Mouse (Mus musculus) T-cell, adult 2 months (primary cell): ENCODE data around the gene Cdkn2a.

Experiments used
- DNase-seq: peaks from one replicate; pipeline ENCODE4 v3.0.0; 2022; ENCODE audit warnings: low spot score

Cdkn2a gene

DNA sequence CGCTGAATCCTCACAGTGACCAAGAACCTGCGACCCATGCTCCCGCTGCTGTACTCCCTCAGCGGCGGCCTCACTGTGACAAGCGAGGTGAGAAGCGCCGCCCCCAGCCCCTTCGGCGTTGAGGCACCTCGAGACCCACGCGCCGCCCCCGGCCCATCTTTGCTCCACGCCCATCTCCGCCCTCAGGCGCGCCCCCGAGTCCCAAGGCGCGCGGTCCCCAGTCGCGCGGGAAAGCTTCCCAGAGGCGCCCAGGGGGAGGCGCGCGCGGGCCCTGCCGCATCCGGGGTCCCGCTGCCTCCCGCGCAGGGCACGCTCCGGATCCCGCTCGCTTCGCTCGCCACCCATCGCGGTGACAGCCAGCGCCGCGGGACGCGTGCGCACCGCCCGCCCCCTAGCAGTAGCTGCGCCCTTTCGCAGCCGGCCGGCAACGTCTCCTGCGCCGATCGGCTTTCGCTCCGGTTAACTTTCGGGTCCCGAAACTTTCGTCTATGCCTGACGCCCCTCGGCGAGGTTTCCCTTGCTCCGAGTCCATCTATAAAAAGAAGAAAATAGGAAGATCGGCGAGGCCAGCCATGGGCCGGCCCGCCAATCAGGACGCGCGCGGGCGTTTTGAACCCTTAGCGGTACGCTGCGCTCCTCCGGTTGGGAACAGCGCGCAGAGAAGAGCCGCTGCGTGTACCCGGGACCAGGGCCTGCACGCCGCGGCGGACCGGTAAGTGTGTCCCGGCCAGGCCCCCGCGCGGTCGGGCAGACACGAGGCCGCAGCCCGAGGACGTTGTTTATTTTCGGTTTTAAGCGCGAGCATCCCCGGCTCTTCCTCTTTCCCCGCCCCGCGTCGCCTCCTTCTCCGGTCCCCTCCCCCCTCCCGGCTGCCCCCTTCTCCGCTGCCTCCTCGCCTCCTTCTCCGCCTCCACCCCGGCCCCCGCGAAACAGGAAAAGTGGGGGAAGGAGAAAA is at the start of gene Cdkn2a:
Gene Cdkn2a (minus strand): TSS at position 168 of the 955 bp plus-strand sequence.
- DNase-seq = peak; percentile 25

DNA sequence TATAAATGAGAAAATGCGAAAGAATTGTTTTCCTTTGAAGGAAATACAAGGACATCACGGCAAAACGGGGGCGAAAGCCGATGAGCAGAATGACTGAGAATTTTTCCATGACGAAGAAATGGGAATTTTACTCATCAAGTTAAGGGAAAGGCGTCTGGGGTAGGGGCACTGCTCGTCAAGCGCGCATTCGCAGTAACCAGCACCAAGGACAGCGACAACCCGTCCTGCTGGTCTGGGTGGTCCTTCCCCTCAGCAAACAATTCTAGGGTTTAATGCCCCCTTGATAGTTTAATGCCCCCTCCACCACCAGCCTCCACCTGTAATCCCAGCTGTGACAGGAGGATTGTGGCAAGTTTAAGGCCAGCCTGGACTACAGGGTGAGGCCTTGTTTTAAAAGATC is 19.0 kb upstream of the Cdkn2a start:
- DNase-seq = no peak

GRCm38 (mm10) chr4:89310491-89311254 is 16.2 kb upstream of the Cdkn2a start, which contains the start of gene Cdkn2b:
TSS of gene Cdkn2b (minus strand) at chr4:89311039.
- peak; percentile 75 for DNase-seq

GRCm38 (mm10) chr4:89309996-89310395 is 15.5 kb upstream of the Cdkn2a start:
- no peak for DNase-seq

DNA sequence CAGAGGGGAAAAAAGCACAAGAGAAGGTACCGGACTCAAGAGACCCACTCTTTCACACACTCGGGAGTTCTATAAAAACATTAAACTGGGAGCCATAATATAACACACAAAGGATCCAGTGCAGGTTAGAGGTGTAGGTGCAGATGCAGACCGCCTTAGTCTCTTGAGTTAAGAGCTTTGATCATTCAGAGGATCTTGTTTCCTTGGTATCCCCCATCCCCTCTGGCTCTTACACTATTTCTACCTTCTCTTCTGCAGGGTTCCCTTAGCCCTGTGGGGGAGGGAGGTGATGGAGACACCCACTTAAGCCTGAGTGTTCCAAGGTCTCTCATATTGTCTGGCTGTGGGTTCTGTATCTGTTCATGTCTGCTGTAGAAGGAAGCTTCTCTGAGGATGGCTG is 13.5 kb upstream of the Cdkn2a start:
- no peak for DNase-seq

DNA sequence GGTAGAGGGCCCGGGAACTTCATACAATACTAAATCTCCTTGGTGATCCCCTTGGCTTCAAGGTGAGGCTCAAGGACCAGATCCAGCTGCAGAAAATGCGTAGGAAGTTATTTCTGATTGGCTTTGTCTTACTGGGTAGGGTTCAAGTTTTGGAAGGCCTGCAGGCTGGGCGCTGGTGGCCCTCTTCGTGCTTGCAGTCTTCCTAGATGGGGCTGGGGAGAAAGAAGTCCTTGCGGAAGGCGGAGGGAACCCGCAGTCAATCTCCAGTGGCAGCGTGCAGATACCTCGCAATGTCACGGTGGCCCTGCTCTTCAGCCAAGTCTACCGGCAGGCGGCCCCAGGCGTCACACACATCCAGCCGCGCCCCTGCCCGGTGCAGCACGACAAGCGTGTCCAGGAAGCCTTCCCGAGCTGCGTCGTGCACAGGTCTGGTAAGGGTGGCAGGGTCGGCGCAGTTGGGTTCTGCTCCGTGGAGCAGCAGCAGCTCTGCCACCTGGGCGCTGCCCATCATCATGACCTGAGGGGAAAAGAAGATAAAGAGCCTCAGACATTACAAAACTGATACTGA is 12.4 kb upstream of the Cdkn2a start:
- no peak for DNase-seq

DNA sequence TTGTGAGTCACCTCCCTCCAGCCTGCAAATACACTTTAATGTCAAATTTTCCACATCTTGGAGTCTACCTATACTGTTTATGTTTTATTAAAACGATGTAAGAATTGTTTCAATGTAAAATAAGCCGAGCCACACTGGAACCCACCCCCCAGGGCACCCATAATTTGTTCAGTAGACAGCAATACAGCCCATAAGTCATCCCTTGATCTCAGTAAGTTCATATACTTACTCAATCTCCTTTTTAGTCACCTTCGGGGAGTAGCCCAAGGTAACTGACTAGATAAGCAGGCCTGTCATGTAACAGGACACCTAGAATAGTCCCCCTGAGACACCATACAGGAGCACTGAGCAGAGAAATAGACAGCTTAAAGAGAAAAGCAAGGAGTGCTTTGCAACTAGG is 11.2 kb upstream of the Cdkn2a start:
- no peak for DNase-seq

DNA sequence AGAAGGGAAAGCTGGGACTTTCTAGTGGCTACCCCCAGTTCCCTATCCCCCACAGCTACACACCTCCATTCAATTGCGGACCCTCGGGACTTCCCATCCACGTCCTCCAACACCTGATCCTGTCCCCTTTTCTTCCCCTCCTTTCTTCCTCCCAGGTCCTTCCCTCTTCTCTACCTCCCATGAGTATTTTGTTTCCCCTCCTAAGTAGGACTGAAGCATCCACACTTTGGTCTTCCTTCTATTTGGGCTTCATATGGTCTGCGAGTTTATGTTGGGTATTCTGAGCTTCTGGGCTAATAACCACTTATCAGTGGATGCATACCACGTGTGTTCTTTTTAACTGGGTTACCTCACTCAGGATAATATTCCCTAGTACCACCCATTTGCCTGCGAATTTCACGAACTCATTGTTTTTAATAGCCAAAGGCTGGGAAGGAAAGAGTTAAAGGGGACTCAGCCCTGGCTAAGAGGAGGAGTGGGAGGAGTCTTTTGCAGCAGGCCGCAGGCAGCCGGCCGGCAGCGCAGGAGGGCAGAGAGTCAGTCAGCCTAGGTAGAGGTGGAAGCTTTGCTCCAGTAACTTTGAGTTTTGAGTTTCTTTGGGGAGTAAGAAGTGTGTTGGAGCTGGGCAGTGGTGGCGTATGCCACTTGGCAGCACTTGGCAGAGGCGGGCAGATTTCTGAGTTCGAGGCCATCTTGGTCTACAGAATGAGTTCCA is 9.0 kb upstream of the Cdkn2a start:
- no peak for DNase-seq

DNA sequence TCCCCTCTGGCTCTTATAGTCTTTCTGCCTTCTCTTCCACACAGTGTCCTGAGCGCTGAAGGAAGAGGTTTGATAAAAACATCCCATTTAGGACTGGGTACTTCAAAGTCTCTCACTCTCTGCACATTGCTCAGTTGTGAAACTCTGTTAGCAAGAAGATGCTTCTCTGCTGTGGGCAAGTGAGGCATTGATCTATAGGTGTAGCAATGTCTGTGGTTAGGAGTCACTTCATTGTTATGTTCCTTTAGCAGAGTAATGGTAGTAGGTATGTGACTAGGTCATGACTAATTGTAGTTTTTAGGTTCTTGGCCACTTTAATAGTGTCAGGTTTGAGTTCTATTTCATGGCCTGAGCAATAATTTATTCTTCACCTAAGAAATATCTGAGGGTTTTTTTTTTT is 7.7 kb upstream of the Cdkn2a start:
- DNase-seq = no peak

DNA sequence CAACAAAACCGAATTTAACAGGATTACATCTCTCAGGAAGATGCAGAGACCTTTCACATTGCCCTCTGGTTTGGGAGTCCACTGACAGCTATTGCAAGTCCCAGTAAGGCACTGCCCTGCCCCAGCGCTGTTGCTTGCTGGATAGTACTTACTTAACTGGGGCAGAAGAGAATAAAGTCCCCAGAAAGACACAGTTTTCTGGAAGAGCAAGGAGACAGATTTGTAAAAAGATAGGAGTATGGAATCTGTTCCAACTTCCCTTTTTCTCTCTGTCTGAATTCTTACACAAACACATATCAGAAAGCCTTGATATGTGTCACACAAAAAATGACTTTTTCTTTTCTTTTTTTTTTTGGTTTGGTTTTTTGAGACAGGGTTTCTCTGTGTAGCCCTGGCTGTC is 5.3 kb upstream of the Cdkn2a start:
- DNase-seq = no peak

DNA sequence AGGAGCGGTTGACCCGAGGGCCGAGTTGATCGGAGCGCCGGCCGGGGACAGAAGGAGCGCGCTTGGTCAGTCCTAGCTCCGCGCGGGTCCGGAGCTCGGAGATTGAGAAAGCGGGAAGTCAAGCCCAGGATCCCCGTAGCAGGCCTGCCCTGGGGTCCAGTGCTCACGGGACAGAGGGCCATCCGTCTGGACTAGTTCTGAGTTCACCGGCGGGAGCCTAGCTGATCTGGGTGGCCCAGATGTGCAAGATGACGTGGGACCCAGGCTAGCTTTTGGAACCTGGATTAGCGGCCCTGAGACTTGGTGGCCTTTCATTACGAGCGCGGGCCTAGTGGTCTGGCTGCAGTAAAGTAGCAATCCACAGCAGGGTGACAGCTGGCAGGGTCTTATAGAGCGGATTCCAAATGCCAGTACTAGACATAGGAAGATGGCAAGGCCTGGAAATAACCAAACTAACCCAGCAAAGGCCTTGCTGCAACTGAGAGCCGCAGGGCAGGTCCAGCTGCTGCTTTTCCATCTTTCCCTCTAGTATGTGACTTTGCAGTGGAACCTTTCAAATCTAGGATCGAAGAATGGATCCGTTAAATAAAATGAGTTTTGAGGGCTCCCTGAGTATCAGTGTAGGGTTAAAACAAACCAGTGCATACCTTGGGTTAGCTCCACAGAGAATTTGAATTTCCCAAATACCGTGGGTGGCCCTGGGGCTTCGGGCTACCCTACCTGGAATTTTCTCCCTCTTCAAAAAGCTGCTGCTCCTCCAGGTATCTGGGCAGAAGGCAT is 1.2 kb upstream of the Cdkn2a start:
- no peak for DNase-seq

GRCm38 (mm10) chr4:89294091-89294485 is 365 bp downstream of the Cdkn2a start:
- DNase-seq = no peak

DNA sequence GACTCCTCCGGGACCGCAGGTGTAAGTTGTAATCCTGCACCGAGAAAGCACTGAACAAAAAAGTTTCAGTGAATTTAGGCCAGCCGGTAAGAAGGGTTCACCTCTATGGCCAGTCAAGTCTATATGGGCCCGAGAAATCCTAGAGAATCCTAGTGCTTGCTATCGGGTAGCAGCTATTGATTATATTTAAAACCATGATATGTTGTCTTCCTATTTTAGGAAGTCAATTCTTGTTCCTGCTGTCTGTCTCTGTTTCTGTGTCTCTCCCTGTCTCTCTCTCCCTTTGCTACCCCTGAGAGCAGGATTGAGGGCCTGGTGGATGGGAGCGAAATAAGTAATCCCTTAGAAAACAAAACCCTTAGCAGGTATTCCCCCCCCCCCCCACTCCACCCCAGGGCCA is 937 bp downstream of the Cdkn2a start:
- no peak for DNase-seq

GRCm38 (mm10) chr4:89289028-89289427 is 5.4 kb downstream of the Cdkn2a start:
- no peak for DNase-seq

GRCm38 (mm10) chr4:89286566-89286965 is 7.9 kb downstream of the Cdkn2a start:
- no peak for DNase-seq

GRCm38 (mm10) chr4:89285688-89286087 is 8.8 kb downstream of the Cdkn2a start:
- DNase-seq = no peak

- DNase-seq = no peak
Observed at GRCm38 (mm10) chr4:89282661-89283060, 11.8 kb downstream of the Cdkn2a start.

DNA sequence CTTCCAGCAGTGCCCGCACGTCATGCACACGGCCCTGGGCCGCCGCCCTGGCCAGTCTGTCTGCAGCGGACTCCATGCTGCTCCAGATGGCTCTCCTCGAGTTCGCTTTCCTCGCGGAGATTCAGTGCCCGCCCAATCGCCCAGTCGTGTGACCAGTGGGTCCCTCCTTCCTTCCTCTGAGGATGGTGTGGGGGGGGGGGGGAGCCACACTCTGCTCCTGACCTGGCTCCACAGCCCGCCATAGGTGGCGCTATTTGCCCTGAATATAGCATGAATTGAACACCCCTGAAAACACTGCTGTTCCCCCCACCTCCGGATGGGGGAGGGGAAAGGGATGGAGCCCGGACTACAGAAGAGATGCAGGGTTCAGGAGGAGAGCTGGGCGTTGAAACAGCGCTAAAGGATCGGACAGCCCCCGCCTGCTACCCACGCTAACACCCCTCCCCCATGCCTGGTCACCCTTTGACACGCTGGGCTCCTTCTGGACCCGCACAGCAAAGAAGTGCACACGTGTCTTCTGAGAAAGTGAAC is 12.4 kb downstream of the Cdkn2a start:
- DNase-seq = no peak

DNA sequence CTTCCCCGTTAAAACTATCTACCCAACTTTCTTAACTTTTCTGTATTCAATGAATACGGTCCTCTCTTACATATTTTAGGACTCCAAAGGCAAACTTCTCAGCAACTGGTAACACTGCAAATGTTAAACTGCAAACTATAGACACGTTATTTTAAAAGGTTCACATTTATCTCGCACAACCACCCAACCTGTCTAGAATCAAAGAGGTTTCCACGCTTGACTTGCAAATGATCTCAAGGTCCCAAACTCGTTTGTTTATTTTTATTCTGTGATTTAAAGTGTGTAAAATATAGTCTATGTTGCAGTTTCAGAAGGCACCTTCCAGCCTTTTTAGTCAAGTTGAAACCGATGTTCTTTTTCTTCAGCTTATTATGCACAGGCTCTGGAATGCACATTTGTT is 13.2 kb downstream of the Cdkn2a start:
- no peak for DNase-seq

DNA sequence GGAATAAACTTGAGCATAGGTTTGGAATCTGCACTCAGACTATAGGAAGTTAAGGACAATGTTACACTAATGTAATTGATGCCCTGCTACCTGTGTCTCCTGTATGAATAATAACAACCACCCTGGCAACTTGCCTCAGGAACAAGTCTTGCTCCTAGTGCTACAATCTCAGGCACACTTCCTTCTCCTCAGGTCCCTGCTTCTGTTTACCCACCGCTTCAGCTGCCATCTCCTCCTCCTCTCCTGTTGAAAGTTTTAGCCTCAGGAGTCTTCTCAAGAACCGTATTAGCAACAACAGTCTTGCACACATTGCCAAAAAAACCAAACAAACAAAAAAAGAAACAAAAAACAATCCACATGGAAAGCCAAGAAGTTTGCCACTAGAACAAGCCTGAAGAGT is 14.8 kb downstream of the Cdkn2a start:
- DNase-seq = no peak

GRCm38 (mm10) chr4:89277381-89277940 is 17.0 kb downstream of the Cdkn2a start:
- DNase-seq = no peak
